Mouse (Mus musculus): ENCODE measurements at regions not wholly inside any gene's neighbourhood (a gene's known extent, or its start where the extent isn't known, plus 50 kb on each side); places are given as distances from the start of the nearest gene placed in this dataset.
"Not testable (repeated sequence)": the region's sequence is repeated elsewhere in the genome, so short reads cannot be mapped to it uniquely, and the experiment has no call there.

GRCm38 (mm10) chr10:91447974-91448703, 267.0 kb upstream of the Tmpo start:
- DNase-seq (ENCODE audit: low spot score in 2 of 2) = no peak

- DNase-seq (ENCODE audit: low spot score in 2 of 2) = no peak
Observed at GRCm38 (mm10) chr10:91443321-91443720, 262.2 kb upstream of the Tmpo start.

- DNase-seq (ENCODE audit: low spot score in 2 of 2) = no peak
Observed at GRCm38 (mm10) chr10:91440051-91440450, 258.9 kb upstream of the Tmpo start.

GRCm38 (mm10) chr10:91437917-91438316, 256.8 kb upstream of the Tmpo start:
- DNase-seq (ENCODE audit: low spot score in 2 of 2) = no peak

GRCm38 (mm10) chr10:91436091-91436569, 255.0 kb upstream of the Tmpo start:
- DNase-seq (ENCODE audit: low spot score in 2 of 2) = no peak

- DNase-seq (ENCODE audit: low spot score in 2 of 2) = no peak
Observed at GRCm38 (mm10) chr10:91430281-91430680, 249.2 kb upstream of the Tmpo start.

GRCm38 (mm10) chr10:91426584-91426983, 245.5 kb upstream of the Tmpo start:
- no peak for DNase-seq (ENCODE audit: low spot score in 2 of 2)

- not testable (repeated sequence) for DNase-seq (ENCODE audit: low spot score in 2 of 2)
Observed at GRCm38 (mm10) chr10:91425625-91426385, 244.7 kb upstream of the Tmpo start.

GRCm38 (mm10) chr10:91424786-91425185, 243.7 kb upstream of the Tmpo start:
- no peak for DNase-seq (ENCODE audit: low spot score in 2 of 2)

GRCm38 (mm10) chr10:91387255-91387654, 206.1 kb upstream of the Tmpo start:
- no peak for DNase-seq (ENCODE audit: low spot score in 2 of 2)

- DNase-seq (ENCODE audit: low spot score in 2 of 2) = no peak
Observed at GRCm38 (mm10) chr10:91384372-91384771, 203.3 kb upstream of the Tmpo start.

GRCm38 (mm10) chr10:91376683-91377082, 195.6 kb upstream of the Tmpo start:
- no peak for DNase-seq (ENCODE audit: low spot score in 2 of 2)

GRCm38 (mm10) chr10:91367488-91367887, 186.4 kb upstream of the Tmpo start:
- no peak for DNase-seq (ENCODE audit: low spot score in 2 of 2)

GRCm38 (mm10) chr10:91362587-91362986, 181.5 kb upstream of the Tmpo start:
- no peak for DNase-seq (ENCODE audit: low spot score in 2 of 2)

GRCm38 (mm10) chr10:91361621-91362020, 180.5 kb upstream of the Tmpo start:
- DNase-seq (ENCODE audit: low spot score in 2 of 2) = no peak

- no peak for DNase-seq (ENCODE audit: low spot score in 2 of 2)
Observed at GRCm38 (mm10) chr10:91345465-91345864, 164.3 kb upstream of the Tmpo start.

- no peak for DNase-seq (ENCODE audit: low spot score in 2 of 2)
Observed at GRCm38 (mm10) chr10:91342083-91342482, 161.0 kb upstream of the Tmpo start.

GRCm38 (mm10) chr10:91339361-91339760, 158.2 kb upstream of the Tmpo start:
- no peak for DNase-seq (ENCODE audit: low spot score in 2 of 2)

- DNase-seq (ENCODE audit: low spot score in 2 of 2) = no peak
Observed at GRCm38 (mm10) chr10:91326661-91327312, 145.7 kb upstream of the Tmpo start.

- no peak for DNase-seq (ENCODE audit: low spot score in 2 of 2)
Observed at GRCm38 (mm10) chr10:91326144-91326655, 145.1 kb upstream of the Tmpo start.

GRCm38 (mm10) chr10:91321226-91321625, 140.1 kb upstream of the Tmpo start:
- no peak for DNase-seq (ENCODE audit: low spot score in 2 of 2)

GRCm38 (mm10) chr10:91319442-91320112, 138.5 kb upstream of the Tmpo start:
- DNase-seq (ENCODE audit: low spot score in 2 of 2) = no peak
